Mouse (Mus musculus): Measurements from ENCODE around the gene Gpam. TPM values are rescaled to one million over a fixed set of nuclear protein-coding genes. Genes with fewer than 3 reads are reported as not detected.

Gpam gene
- polyA plus RNA-seq, 1 experiment from 2014 or later: 22.4 TPM

- Histone ChIP-seq H3K27ac (no peak overlapping the region), H3K27me3 (ENCODE audit: poor library complexity, severe bottlenecking) (0 out of 2 replicates have a peak, but pooled peaks cover 5% of the 10 kb centered on the region), H3K36me3 (replicated peaks) (peaks cover 8% of the 10 kb centered on the region), H3K9me3 (peaks cover 14% of the 10 kb centered on the region; the same call in 1 of the 2 replicates), H3K4me1 (peaks cover 17% of the 10 kb centered on the region), H3K4me3 (no peak overlapping the region)
- 44% methylated on average over 6 of the region's 6 CpGs for WGBS
- DNase-seq (ENCODE audit: extremely low spot score, low spot score): no peak
These were observed 63.8 kb downstream of the Gpam start for GRCm38 (mm10) chr19:55063272-55063671.

- Histone ChIP-seq H3K27ac (no peak overlapping the region), H3K27me3 (ENCODE audit: poor library complexity, severe bottlenecking) (0 out of 2 replicates have a peak, but pooled peaks cover 5% of the 10 kb centered on the region), H3K36me3 (replicated peaks) (peaks cover 6% of the 10 kb centered on the region), H3K4me3 (no peak overlapping the region), H3K9me3 (peaks cover 14% of the 10 kb centered on the region; the same call in 1 of the 2 replicates), H3K4me1 (peaks cover 17% of the 10 kb centered on the region)
- DNase-seq (ENCODE audit: extremely low spot score, low spot score): no peak
- 89% methylated on average over 8 of the region's 8 CpGs for WGBS
These were observed 64.5 kb downstream of the Gpam start for GRCm38 (mm10) chr19:55062501-55062900.

- WGBS: 34% methylated on average over 5 of the region's 5 CpGs
- H3K27ac ChIP-seq: no peak overlapping the region
- peaks cover 14% of the 10 kb centered on the region; the same call in 1 of the 2 replicates for H3K9me3 ChIP-seq
- H3K4me3 ChIP-seq: no peak overlapping the region; the same call in 1 of the 2 replicates
- DNase-seq (ENCODE audit: extremely low spot score, low spot score): peak; percentile 53
- peaks cover 6% of the 10 kb centered on the region for H3K36me3 ChIP-seq (replicated peaks)
- H3K4me1 ChIP-seq: peaks cover 17% of the 10 kb centered on the region
- 0 out of 2 replicates have a peak, but pooled peaks cover 5% of the 10 kb centered on the region for H3K27me3 ChIP-seq (ENCODE audit: poor library complexity, severe bottlenecking)
These were observed 65.1 kb downstream of the Gpam start for GRCm38 (mm10) chr19:55061951-55062350.

GRCm38 (mm10) chr19:55061447-55061901 is 65.6 kb downstream of the Gpam start:
- 6% methylated on average over 13 of the region's 14 CpGs for WGBS
- Histone ChIP-seq H3K27me3 (ENCODE audit: poor library complexity, severe bottlenecking) (0 out of 2 replicates have a peak, but pooled peaks cover 5% of the 10 kb centered on the region), H3K36me3 (replicated peaks) (peaks cover 6% of the 10 kb centered on the region), H3K4me3 (peak overlapping the region; percentile 47), H3K4me1 (peaks cover 17% of the 10 kb centered on the region), H3K9me3 (peaks cover 14% of the 10 kb centered on the region; the same call in 1 of the 2 replicates), H3K27ac (peak overlapping the region; percentile 72)
- DNase-seq (ENCODE audit: extremely low spot score, low spot score): peak; percentile 47

- Histone ChIP-seq H3K9me3 (peaks cover 14% of the 10 kb centered on the region; the same call in 1 of the 2 replicates), H3K36me3 (replicated peaks) (peaks cover 2% of the 10 kb centered on the region), H3K27me3 (ENCODE audit: poor library complexity, severe bottlenecking) (0 out of 2 replicates have a peak, but pooled peaks cover 5% of the 10 kb centered on the region), H3K4me3 (peak overlapping the region; percentile 47), H3K4me1 (peaks cover 17% of the 10 kb centered on the region), H3K27ac (no peak overlapping the region)
- DNase-seq (ENCODE audit: extremely low spot score, low spot score): peak; percentile 76
- WGBS: 4% methylated on average over 7 of the region's 7 CpGs
These were observed 66.1 kb downstream of the Gpam start for GRCm38 (mm10) chr19:55060964-55061363.

- no peaks in the 10 kb centered on the region for H3K36me3 ChIP-seq (replicated peaks)
- WGBS: 83% methylated on average over 5 of the region's 5 CpGs
- no peak for DNase-seq (ENCODE audit: extremely low spot score, low spot score)
- 0 out of 2 replicates have a peak, but pooled peaks cover 5% of the 10 kb centered on the region for H3K27me3 ChIP-seq (ENCODE audit: poor library complexity, severe bottlenecking)
- no peak overlapping the region for H3K4me3 ChIP-seq
- peaks cover 7% of the 10 kb centered on the region for H3K4me1 ChIP-seq
- no peak overlapping the region for H3K27ac ChIP-seq
- H3K9me3 ChIP-seq: peaks cover 14% of the 10 kb centered on the region; the same call in 1 of the 2 replicates
These were observed 69.6 kb downstream of the Gpam start for GRCm38 (mm10) chr19:55057483-55057882.

GRCm38 (mm10) chr19:55055634-55056269 is 71.3 kb downstream of the Gpam start:
- no peak overlapping the region for H3K4me3 ChIP-seq
- no peak for DNase-seq (ENCODE audit: extremely low spot score, low spot score)
- 0 out of 2 replicates have a peak, but pooled peaks cover 5% of the 10 kb centered on the region for H3K27me3 ChIP-seq (ENCODE audit: poor library complexity, severe bottlenecking)
- no peaks in the 10 kb centered on the region for H3K36me3 ChIP-seq (replicated peaks)
- H3K9me3 ChIP-seq: peaks cover 14% of the 10 kb centered on the region; the same call in 1 of the 2 replicates
- H3K4me1 ChIP-seq: no peaks in the 10 kb centered on the region
- 95% methylated on average over 10 of the region's 10 CpGs for WGBS
- no peak overlapping the region for H3K27ac ChIP-seq

GRCm38 (mm10) chr19:55053163-55053562 is 73.9 kb downstream of the Gpam start:
- Histone ChIP-seq H3K4me1 (no peaks in the 10 kb centered on the region), H3K4me3 (no peak overlapping the region), H3K36me3 (replicated peaks) (no peaks in the 10 kb centered on the region), H3K27me3 (ENCODE audit: poor library complexity, severe bottlenecking) (no peaks in the 10 kb centered on the region), H3K27ac (no peak overlapping the region), H3K9me3 (no peaks in the 10 kb centered on the region)
- WGBS: 80% methylated on average over 4 of the region's 4 CpGs
- no peak for DNase-seq (ENCODE audit: extremely low spot score, low spot score)

GRCm38 (mm10) chr19:55037406-55037805 is 89.6 kb downstream of the Gpam start:
- DNase-seq (ENCODE audit: extremely low spot score, low spot score): no peak
- H3K4me1 ChIP-seq: peaks cover 4% of the 10 kb centered on the region; the same call in 1 of the 2 replicates
- 87% methylated on average over 7 of the region's 7 CpGs for WGBS
- H3K4me3 ChIP-seq: no peak overlapping the region
- no peaks in the 10 kb centered on the region for H3K9me3 ChIP-seq
- no peak overlapping the region for H3K27ac ChIP-seq
- no peaks in the 10 kb centered on the region for H3K27me3 ChIP-seq (ENCODE audit: poor library complexity, severe bottlenecking)
- H3K36me3 ChIP-seq (replicated peaks): no peaks in the 10 kb centered on the region

- H3K27ac ChIP-seq: no peak overlapping the region
- peaks cover 16% of the 10 kb centered on the region for H3K4me1 ChIP-seq
- no peaks in the 10 kb centered on the region for H3K36me3 ChIP-seq (replicated peaks)
- DNase-seq (ENCODE audit: extremely low spot score, low spot score): no peak
- H3K27me3 ChIP-seq (ENCODE audit: poor library complexity, severe bottlenecking): no peaks in the 10 kb centered on the region
- no peak overlapping the region for H3K4me3 ChIP-seq
- 43% methylated on average over 1 of the region's 1 CpGs for WGBS
- no peaks in the 10 kb centered on the region for H3K9me3 ChIP-seq
These were observed 108.2 kb downstream of the Gpam start for GRCm38 (mm10) chr19:55018872-55019271.

Other genes starting within 250 kb of the Gpam start
- not detected in 2 replicates for gene Tectb, start 53.5 kb upstream of the Gpam start, polyA plus RNA-seq (2016; fragmentation: Nextera tagmentation; extraction: Ambion mirVana)
- gene Gucy2g, start 114.0 kb upstream of the Gpam start, polyA plus RNA-seq (2016; fragmentation: Nextera tagmentation; extraction: Ambion mirVana): not detected in 2 replicates
- gene Acsl5, start 124.7 kb upstream of the Gpam start, polyA plus RNA-seq (2016; fragmentation: Nextera tagmentation; extraction: Ambion mirVana): 24.7 and 26.2 TPM in 2 replicates
- 131 and 140 TPM in 2 replicates for gene Zdhhc6, start 188.8 kb upstream of the Gpam start, polyA plus RNA-seq (2016; fragmentation: Nextera tagmentation; extraction: Ambion mirVana)
- 34.2 and 35.8 TPM in 2 replicates for gene Vti1a, start 189.1 kb upstream of the Gpam start, polyA plus RNA-seq (2016; fragmentation: Nextera tagmentation; extraction: Ambion mirVana)

Data from forebrain, embryonic 10.5 days (tissue).